Mouse (Mus musculus): ENCODE measurements around the gene Usp31. TPM values are rescaled to one million over a fixed set of nuclear protein-coding genes. Genes with fewer than 3 reads are reported as not detected.

Gene Usp31
- total RNA-seq (2023) = 10 to 100 TPM in 1 of 2 experiments, 1 to 10 TPM in 1; 8.2 to 10.0 TPM

DNA sequence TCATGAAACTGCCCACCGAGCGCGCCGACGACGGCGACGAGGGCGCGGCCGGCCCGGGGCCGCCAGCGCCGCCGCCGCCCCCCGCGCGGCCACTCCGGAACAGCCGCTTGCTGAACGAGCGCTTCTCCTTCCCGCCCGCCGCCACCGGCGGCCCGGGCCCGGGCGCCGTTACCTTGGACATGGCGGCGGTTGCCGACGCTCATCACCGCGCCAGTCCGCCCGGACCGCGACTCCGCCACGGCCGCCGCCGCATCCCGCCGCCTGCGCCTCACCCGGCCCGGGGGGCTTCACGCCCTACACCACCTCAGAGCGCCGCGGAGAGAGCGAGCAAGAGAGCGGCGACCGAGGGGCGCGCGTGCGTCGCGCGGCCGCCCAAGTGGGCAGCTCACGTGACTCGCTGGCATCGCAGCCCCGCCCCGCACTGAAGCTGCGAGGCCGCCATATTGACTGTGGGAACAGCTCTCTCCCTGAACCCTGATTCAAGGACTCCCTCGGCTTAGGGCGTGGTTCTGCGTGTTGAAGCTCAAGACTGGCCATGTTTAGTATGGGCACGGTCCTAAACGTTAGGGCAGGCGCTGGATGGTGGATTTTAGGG lies at the start of gene Usp31:
Usp31 (minus strand) TSS at position 181 of the 595 bp plus-strand sequence.

GRCm38 (mm10) chr7:121734171-121734831 lies 27.2 kb upstream of the Usp31 start, which contains the start of gene Scnn1g:
Gene Scnn1g (plus strand): TSS chr7:121734479.

Other genes starting within 250 kb of the Usp31 start
- under 1 TPM in 1 of 2 experiments, not detected in 1; 0.16 TPM for gene Scnn1g, start 27.2 kb upstream of the Usp31 start, total RNA-seq (2023)
- gene Scnn1b, start 157.8 kb upstream of the Usp31 start, total RNA-seq (2023) = not detected

Measured in monocyte, adult 59 days (primary cell).